Mouse (Mus musculus) cerebellum, adult 2 months (tissue): ENCODE results near the gene Ppt1. TPM values are rescaled to one million over a fixed set of nuclear protein-coding genes. Genes with fewer than 3 reads are reported as not detected.
A peak's percentile ranks its signal among the peaks of the same experiment; 100 is the strongest.

Experiments used
- DNase-seq, 2 experiments: peaks; one replicate each; pipeline ENCODE4 v3.0.0; 2021
- H3K27ac ChIP-seq: fragments of 200-500 bp; 2 replicates; pipeline ENCODE4 v1.5.1; 2012; ENCODE audit warnings: low read length, control low read depth, inconsistent platforms; ENCODE audit not compliant: insufficient read depth
- H3K27me3 ChIP-seq: fragments of 200-500 bp; 2 replicates; pipeline ENCODE4 v1.6.1; 2012; ENCODE audit warnings: inconsistent platforms, mild to moderate bottlenecking, low read length, moderate library complexity; ENCODE audit not compliant: control insufficient read depth, insufficient read depth
- H3K4me1 ChIP-seq: fragments of 200-500 bp; 2 replicates; pipeline ENCODE4 v1.6.1; 2011; ENCODE audit warnings: low read length; ENCODE audit not compliant: control insufficient read depth, insufficient read depth
- H3K4me3 ChIP-seq: fragments of 200-500 bp; replicated peaks from 2 replicates; pipeline ENCODE3; 2011; ENCODE audit warnings: mild to moderate bottlenecking, low read depth, low read length, control low read depth; ENCODE audit not compliant: insufficient read depth
- CTCF ChIP-seq: fragments of 200-500 bp; IDR thresholded peaks from 2 replicates; pipeline ENCODE4 v1.5.1; 2011; ENCODE audit warnings: low read depth, mild to moderate bottlenecking, control low read depth, low read length, moderate library complexity, borderline replicate concordance; ENCODE audit not compliant: insufficient read depth
- POLR2A ChIP-seq: fragments of 200-500 bp; IDR thresholded peaks from 2 replicates; pipeline ENCODE4 v1.6.1; 2011; ENCODE audit warnings: low read length, control low read depth, borderline replicate concordance; ENCODE audit not compliant: insufficient read depth
- WGBS: fragments of 180-500 bp; shearing (Covaris S2); methylation state at CpG from one replicate; pipeline ENCODE4 v1.1.7; 2018; 5-methylcytosine and 5-hydroxymethylcytosine counted together
- polyA plus RNA-seq: library from polyadenylated mRNA; depleted of rRNA; stranded (reverse); fragments of >200 nt; gene quantifications from 2 replicates; pipeline ENCODE4 v1.2.3, GENCODE M21; 2012

The Ppt1 gene
- polyA plus RNA-seq, 1 experiment = 133 TPM

DNA sequence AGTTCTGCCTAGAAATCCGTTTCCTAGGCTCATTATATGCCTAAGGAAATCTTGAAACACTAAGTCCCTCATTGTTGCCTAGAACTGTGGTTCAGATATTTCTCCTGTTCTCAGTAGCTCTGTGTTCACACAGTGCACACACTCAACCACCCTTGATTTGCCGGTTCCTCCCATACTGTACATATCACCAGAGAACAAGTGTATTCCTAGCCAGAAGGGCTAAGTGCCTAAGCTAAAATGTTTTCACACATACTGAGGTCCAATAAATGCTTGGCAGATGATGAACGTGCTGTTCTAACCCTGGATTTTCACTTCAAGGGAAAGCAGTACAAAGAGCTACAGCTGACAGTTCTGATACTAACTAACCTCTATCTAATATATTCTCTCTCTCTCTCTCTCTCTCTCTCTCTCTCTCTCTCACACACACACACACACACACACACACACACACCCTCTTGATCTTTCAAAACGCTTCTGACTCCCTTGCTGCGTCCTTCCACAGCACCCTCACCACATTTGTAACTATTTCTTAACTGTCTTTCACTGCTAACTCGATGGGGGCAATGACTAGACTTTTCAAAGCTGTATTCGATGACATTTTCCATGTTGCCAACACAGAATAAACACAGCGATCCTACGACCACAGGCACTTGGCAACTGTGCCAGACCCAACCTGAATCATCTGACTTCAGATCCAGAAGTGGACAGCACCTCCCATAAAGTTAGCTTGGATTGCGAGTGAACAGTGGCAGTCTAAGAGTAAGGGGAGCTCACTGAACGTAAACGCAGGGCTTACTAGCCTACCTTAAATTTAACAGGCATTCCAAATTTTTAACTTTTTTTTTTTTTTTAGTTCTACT is 48.7 kb downstream of the Ppt1 start:
- no peak for TF ChIP-seq POLR2A
- TF ChIP-seq CTCF = no peak
- 9% methylated on average over 12 of the region's 12 CpGs for WGBS
- Histone ChIP-seq H3K27me3 (no peaks in the 10 kb centered on the region), H3K4me1 (no peaks in the 10 kb centered on the region), H3K27ac (no peak overlapping the region), H3K4me3 (peak overlapping the region; percentile 87)
- peak in 1 of 2 experiments; percentile 32 for DNase-seq

DNA sequence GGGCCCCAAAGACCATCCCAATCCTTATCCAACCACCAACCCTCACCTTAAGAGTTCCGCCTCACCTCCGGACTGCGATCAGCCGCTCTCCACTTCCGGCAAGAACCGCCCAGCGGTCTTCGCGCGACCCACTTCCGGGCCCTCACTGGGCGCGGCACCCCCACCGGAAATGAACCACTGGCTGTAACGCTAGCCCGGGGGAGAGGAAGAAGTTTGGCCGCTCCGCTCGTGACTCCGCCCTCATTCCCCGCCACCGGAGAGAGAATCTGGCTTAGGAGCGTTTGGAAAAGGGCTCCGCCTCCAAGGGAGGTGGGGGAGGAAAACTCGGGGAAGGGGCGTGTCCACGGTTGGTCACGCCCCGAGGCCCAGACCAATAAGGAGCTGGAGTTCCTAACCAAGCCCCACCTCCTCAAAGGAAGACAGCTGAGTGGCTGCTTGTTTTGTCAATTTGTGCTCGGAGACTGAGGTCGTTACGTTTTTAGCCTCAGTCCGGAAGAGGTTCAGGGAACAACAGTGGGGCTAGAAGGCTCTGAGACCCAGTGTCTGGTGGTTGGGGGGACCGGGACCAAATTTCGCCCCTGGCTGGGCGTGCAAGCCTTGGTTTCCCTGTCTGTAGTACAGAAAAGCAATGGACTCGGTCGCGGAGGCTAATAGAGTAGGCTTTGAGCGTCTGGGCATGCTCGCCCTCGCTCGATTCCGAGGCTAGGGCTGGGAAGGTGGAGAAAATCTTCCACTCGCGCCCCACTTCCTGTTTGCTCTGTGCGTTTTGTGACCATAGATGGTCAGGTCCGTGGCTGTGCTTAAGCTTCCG is 49.9 kb downstream of the Ppt1 start, which contains the start of gene Cap1:
Gene Cap1, minus strand, starts transcription at position 289 of the 811 bp plus-strand sequence.
- peak within 1 kb of the TSS; percentile 97 for H3K27ac ChIP-seq
- TF ChIP-seq POLR2A (peak; percentile 97), CTCF (no peak)
- DNase-seq = peak; percentile 96 to 97
- under 1% methylated on average over 49 of the region's 49 CpGs for WGBS
- H3K4me1 ChIP-seq = no peaks in the 10 kb centered on the region; the same call in 1 of the 2 replicates
- no peaks in the 10 kb centered on the region for H3K27me3 ChIP-seq
- peak within 1 kb of the TSS; percentile 87 for H3K4me3 ChIP-seq

DNA sequence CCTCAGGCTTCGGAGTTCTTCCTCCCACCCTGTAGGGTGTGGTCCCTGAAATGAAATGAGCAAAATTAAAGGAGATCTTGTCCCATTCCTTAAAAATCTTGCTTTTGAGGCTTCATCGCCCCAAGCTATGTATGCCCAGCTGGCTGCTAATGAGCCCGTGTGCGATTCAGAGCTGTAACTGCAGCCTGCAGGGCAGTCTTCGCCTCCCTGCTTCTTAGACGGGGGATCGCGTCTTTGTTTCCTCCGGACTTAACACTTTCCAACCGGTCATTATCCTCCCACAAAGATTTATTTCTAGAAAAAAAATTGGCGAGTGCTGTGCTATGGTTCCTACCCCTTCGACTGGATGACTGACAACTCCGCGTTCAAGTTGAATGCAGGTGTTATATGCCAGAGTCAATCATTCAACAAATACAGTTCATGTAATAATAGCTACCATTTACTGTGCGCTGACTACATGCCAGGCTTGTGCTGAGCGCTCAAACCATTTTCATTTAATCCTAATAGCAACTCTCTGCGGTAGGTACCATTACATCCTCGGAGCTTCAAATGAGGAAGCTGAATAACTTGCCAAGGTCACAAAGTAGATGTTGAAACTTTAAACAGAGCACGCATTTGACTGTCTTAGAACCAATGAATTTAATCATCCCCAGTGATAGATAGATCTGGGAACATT is 50.7 kb downstream of the Ppt1 start:
- TF ChIP-seq CTCF (no peak), POLR2A (no peak)
- Histone ChIP-seq H3K4me1 (peaks cover 5% of the 10 kb centered on the region), H3K27ac (peak overlapping the region; percentile 97), H3K4me3 (peak overlapping the region; percentile 83), H3K27me3 (no peaks in the 10 kb centered on the region)
- 2% methylated on average over 19 of the region's 19 CpGs for WGBS
- no peak for DNase-seq

DNA sequence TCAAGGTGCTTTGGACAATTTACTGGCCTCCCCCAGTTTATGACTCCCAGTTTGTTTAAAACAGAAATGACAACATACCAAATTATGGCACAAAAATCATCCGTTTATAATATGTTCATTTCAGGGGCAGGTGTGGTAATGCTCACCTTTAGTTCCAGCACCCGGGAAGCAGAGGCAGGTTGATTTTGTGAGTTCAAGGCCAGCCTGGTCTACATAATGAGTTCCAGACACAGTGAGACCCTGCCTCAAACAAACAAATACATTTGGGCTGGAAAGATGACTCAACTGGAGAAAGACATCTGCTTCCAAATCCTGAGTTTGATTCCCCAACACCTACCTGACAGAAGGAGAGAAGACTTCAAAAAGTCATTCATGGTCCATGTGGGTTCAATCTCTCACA is 51.3 kb downstream of the Ppt1 start:
- H3K4me1 ChIP-seq = peaks cover 5% of the 10 kb centered on the region
- WGBS = 77% methylated on average over 2 of the region's 2 CpGs
- TF ChIP-seq CTCF (no peak), POLR2A (no peak)
- H3K27me3 ChIP-seq = no peaks in the 10 kb centered on the region
- no peak overlapping the region for H3K4me3 ChIP-seq
- H3K27ac ChIP-seq = no peak overlapping the region
- no peak for DNase-seq

DNA sequence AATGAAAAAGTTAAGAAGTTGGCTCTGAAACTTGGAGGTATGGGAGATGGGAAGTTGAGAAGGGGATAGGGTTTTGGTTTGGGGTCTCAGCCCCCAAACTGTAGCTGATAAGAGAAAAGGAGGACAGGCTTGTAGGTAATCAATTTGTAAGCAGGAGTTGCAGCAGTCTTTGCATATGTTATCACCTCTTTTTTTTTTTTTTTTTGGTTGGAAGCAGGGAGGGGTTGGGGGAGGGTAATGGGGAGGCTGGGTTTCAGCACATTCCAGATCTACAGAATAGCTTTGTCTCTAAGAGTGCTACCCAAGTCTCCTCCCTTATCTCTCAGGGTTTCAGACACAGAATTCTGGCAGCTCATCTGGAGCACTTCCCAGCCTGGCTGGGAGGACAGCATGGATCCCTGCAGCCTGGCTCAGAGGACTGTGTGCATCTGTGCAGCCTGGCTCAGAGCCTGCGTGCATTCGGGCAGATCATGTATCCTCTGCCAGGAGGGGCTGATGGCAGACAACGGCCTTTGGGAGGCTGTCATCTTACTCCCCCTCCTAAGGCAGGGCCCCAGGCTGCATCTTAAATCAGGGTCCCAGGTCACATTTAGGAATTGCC is 54.9 kb downstream of the Ppt1 start:
- Histone ChIP-seq H3K4me3 (peak overlapping the region; percentile 25), H3K4me1 (peaks cover 5% of the 10 kb centered on the region), H3K27me3 (no peaks in the 10 kb centered on the region), H3K27ac (peak overlapping the region; percentile 84)
- TF ChIP-seq CTCF = 0 out of 2 replicates have a peak, but pooled peaks have one; percentile 25
- TF ChIP-seq POLR2A = no peak
- 0% methylated on average over 3 of the region's 3 CpGs for WGBS
- peak; percentile 93 to 96 for DNase-seq

DNA sequence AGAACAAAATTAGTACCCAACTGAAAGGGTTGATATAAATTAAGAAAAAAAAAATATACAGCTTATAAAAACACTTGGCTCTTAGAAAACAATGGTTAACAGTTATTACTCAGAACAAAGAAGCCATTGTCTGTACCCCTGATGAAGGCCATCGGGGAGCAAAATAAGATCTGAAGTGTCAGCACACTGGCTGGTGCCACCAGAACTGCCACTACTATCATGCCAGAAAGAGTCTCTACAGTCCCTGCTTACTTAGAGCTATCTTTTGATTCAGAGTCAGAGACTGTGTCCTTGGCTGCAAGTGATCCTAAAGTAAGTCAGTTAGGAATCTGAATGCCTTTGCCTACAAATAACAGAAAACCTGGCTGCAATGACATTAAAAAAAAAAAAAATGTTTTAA is 55.6 kb downstream of the Ppt1 start:
- DNase-seq = peak; percentile 14 to 35

DNA sequence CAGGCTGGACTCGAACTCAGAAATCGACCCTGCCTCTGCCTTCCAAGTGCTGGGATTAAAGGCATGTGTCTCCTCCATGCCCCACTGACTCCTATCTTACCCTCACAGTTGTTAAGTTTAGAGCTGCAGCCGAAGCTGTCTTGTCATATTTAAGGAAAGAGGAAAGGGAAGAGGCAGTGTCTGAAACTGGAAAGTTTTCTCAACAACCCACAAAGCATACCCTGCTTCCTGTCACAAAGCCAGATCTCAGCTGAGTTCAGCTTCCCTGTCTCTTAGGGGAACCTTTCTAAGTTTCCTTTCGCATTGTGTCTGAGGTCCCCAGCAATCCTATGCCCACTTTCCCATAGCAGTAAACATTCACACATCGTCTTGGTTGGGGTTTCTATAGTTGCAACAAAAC is 56.1 kb downstream of the Ppt1 start:
- 84% methylated on average over 5 of the region's 5 CpGs for WGBS
- H3K27ac ChIP-seq = no peak overlapping the region

More for the DNA sequence above, 55.6 kb downstream of the Ppt1 start:
- H3K4me3 ChIP-seq = no peak overlapping the region
- H3K27ac ChIP-seq = no peak overlapping the region
- no peak for TF ChIP-seq CTCF
- no peak for TF ChIP-seq POLR2A
- no peaks in the 10 kb centered on the region for H3K27me3 ChIP-seq
- WGBS = 35% methylated on average over 1 of the region's 1 CpGs
- peaks cover 5% of the 10 kb centered on the region for H3K4me1 ChIP-seq

More for the DNA sequence above, 56.1 kb downstream of the Ppt1 start:
- Histone ChIP-seq H3K27me3 (no peaks in the 10 kb centered on the region), H3K4me1 (peaks cover 5% of the 10 kb centered on the region), H3K4me3 (no peak overlapping the region)
- TF ChIP-seq CTCF (no peak), POLR2A (no peak)
- no peak for DNase-seq
